Mouse (Mus musculus): ENCODE data around the gene Zfp322a.

Gene Zfp322a

GRCm38 (mm10) chr13:23368583-23369420 is at the start of gene Zfp322a:
Zfp322a (minus strand) TSS chr13:23369208.
- in situ Hi-C loops (cut with MboI, MseI): loop anchor here in 1 of 2 experiments (25.0 kb wide), 1 partner anchor 1857 kb away; the partner anchor contains the start of gene Gm11273

GRCm38 (mm10) chr13:23412630-23413521 is 43.9 kb upstream of the Zfp322a start:
- in situ Hi-C loops (cut with MboI, MseI): loop anchor here in 1 of 2 experiments (25.0 kb wide), 1 partner anchor 1701 kb away; the partner anchor contains the start of genes Hist1h2ai, Hist1h2bl, Hist1h2bm and Hist1h3h

GRCm38 (mm10) chr13:23412211-23412629 is 43.2 kb upstream of the Zfp322a start:
- in situ Hi-C loops (cut with MboI, MseI): loop anchor here in 1 of 2 experiments (25.0 kb wide), 1 partner anchor 1700 kb away; the partner anchor contains the start of genes Hist1h2ai, Hist1h2bl, Hist1h2bm and Hist1h3h

GRCm38 (mm10) chr13:23411311-23412210 is 42.6 kb upstream of the Zfp322a start:
- in situ Hi-C loops (cut with MboI, MseI): loop anchor here in 1 of 2 experiments (25.0 kb wide), 1 partner anchor 1699 kb away; the partner anchor contains the start of genes Hist1h2ai, Hist1h2bl, Hist1h2bm and Hist1h3h

- in situ Hi-C loops (cut with MboI, MseI): loop anchor here in 1 of 2 experiments (25.0 kb wide), 1 partner anchor 1698 kb away; the partner anchor contains the start of genes Hist1h2ai, Hist1h2bl, Hist1h2bm and Hist1h3h
These were observed 41.6 kb upstream of the Zfp322a start for GRCm38 (mm10) chr13:23410632-23411031.

GRCm38 (mm10) chr13:23402626-23403025 is 33.6 kb upstream of the Zfp322a start:
- in situ Hi-C loops (cut with MboI, MseI): loop anchor here (5.0 to 25.0 kb wide), 3 partner anchors 95 to 1690 kb away; partner anchors contain the start of genes Hist1h2ai (in 1 of the 2), Hist1h2bl (in 1 of the 2), Hist1h2bm (in 1 of the 2) and Hist1h3h (in 1 of the 2)

- in situ Hi-C loops (cut with MboI, MseI): loop anchor here (5.0 to 25.0 kb wide), 3 partner anchors 95 to 1690 kb away; partner anchors contain the start of genes Hist1h2ai (in 1 of the 2), Hist1h2bl (in 1 of the 2), Hist1h2bm (in 1 of the 2) and Hist1h3h (in 1 of the 2)
These were observed 32.9 kb upstream of the Zfp322a start for GRCm38 (mm10) chr13:23401683-23402527.

- in situ Hi-C loops (cut with MboI, MseI): loop anchor here (5.0 to 25.0 kb wide), 3 partner anchors 94 to 1689 kb away; partner anchors contain the start of genes Hist1h2ai (in 1 of the 2), Hist1h2bl (in 1 of the 2), Hist1h2bm (in 1 of the 2) and Hist1h3h (in 1 of the 2)
These were observed 32.0 kb upstream of the Zfp322a start for GRCm38 (mm10) chr13:23400771-23401682.

GRCm38 (mm10) chr13:23396913-23397312 is 27.9 kb upstream of the Zfp322a start:
- in situ Hi-C loops (cut with MboI, MseI): loop anchor here in 1 of 2 experiments (5.0 kb wide), 1 partner anchor 1350 kb away; no protein-coding TSS in a partner anchor

GRCm38 (mm10) chr13:23396246-23396703 is 27.3 kb upstream of the Zfp322a start:
- in situ Hi-C loops (cut with MboI, MseI): loop anchor here in 1 of 2 experiments (5.0 kb wide), 1 partner anchor 1349 kb away; no protein-coding TSS in a partner anchor

- in situ Hi-C loops (cut with MboI, MseI): loop anchor here in 1 of 2 experiments (5.0 kb wide), 1 partner anchor 1348 kb away; no protein-coding TSS in a partner anchor
These were observed 26.6 kb upstream of the Zfp322a start for GRCm38 (mm10) chr13:23395301-23396245.

GRCm38 (mm10) chr13:23387548-23387947 is 18.5 kb upstream of the Zfp322a start:
- in situ Hi-C loops (cut with MboI, MseI): no loop called here

- in situ Hi-C loops (cut with MboI, MseI): no loop called here
These were observed 14.1 kb upstream of the Zfp322a start for GRCm38 (mm10) chr13:23383127-23383526.

GRCm38 (mm10) chr13:23372433-23372832 is 3.4 kb upstream of the Zfp322a start:
- in situ Hi-C loops (cut with MboI, MseI): loop anchor here in 1 of 2 experiments (25.0 kb wide), 1 partner anchor 1860 kb away; the partner anchor contains the start of gene Gm11273

- in situ Hi-C loops (cut with MboI, MseI): loop anchor here in 1 of 2 experiments (25.0 kb wide), 1 partner anchor 1858 kb away; the partner anchor contains the start of gene Gm11273
These were observed 1.1 kb upstream of the Zfp322a start for GRCm38 (mm10) chr13:23370075-23370474.

- in situ Hi-C loops (cut with MboI, MseI): loop anchor here in 1 of 2 experiments (25.0 kb wide), 1 partner anchor 1857 kb away; the partner anchor contains the start of gene Gm11273
These were observed 385 bp upstream of the Zfp322a start for GRCm38 (mm10) chr13:23369421-23369765.

Data from T-helper 17 cell (primary cell).